Mouse (Mus musculus) A20 (cell line): ENCODE measurements at regions not wholly inside any gene's neighbourhood (a gene's known extent, or its start where the extent isn't known, plus 50 kb on each side); places are given as distances from the start of the nearest gene placed in this dataset.

Experiments used
- DNase-seq: peaks from one replicate; pipeline ENCODE4 v3.0.0-alpha.2; 2011; ENCODE audit warnings: low read depth, low spot score

GRCm38 (mm10) chr2:133362693-133363443 is 189.1 kb upstream of the Bmp2 start:
- no peak for DNase-seq

DNA sequence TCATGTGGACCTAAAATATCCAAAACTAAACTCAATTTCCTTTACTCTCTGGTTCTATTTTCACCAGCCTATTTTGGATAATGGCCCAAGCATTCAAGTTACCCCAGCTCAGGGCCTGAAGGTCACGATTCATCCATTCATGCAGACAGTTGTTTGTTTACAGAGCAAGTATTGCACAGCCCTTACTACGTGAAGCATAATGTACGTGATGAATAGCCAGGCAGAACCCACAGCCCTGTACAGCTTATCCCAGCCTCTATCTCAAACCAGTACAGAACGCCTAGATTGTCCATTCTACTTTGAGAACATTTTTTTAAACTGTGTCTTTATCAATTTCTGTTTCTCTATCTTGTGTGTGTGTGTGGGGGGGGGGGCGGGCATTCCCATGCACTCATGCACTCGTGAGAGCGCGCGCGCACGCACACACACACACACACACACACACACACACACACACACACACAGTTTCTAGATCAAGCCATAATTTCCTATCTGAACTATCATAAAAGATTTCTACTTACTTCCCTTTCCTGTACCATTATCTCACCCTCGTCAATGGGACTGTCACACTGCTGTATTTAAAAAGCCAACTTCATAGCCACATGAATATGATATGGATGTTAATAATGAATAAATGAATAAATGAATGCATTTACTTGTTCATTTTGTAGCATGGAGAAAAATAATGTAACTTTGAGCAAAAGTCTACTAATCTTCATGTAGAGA is 180.3 kb upstream of the Bmp2 start:
- no peak for DNase-seq

- DNase-seq = no peak
Observed at GRCm38 (mm10) chr2:133373543-133373942, 178.4 kb upstream of the Bmp2 start.

DNA sequence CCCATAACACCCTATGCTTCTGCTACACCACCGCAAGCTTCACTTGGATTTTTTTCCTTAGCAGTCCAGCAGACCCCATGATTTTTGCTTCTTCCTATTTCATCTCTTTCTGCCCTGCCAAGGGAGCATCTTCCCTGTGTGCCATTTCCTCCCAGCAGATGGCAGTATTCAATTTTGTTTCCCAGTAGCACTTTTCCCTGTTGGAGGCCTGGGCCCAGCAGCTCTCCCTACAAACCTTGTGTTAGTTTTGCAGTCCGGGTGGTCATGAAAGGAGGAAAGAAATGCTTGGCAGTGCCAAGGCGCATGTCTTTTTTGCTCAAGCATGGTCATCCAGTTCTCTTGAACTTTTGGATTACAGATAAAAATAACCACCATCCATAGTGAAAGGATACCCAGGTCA is 170.9 kb upstream of the Bmp2 start:
- DNase-seq = no peak

- no peak for DNase-seq
Observed at GRCm38 (mm10) chr2:133383135-133383920, 168.6 kb upstream of the Bmp2 start.

DNA sequence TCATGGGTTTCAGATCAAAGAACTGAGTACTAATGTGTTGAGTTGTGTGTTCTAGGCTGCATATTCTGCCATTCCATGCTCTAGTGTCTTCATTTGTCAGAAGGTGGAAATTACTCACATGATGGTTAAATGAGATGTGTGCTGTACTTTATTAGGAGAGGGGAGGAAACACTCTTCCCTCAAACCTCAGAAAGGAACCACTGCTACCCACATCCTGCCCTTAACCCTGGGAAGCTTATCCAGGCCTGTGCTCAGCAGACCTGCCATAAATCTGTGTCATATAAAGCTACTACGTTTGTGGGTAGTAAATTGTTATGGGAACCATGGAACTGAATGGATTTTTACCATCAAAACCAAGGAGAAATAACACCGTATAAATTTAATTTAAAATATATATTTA is 166.7 kb upstream of the Bmp2 start:
- DNase-seq = no peak

DNA sequence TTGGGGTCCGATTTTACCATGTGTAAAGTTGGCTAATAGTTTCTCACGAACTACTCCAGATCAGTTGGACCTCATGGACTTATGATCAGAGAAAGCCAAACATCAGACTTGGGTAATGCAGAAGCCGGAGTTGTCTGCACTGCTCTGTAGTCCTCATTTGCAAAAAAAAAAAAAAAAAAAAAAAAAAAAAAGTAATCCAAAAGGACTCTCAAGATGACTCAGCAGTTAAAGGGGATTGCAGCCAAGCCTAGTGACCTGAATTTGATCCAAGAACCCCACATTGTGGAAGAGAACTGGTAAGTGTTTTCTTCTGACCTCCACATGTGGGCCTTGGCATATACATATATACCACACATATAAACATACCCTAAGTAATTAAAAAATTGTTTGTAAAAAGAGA is 164.6 kb upstream of the Bmp2 start:
- no peak for DNase-seq

GRCm38 (mm10) chr2:133392298-133392697 is 159.7 kb upstream of the Bmp2 start:
- DNase-seq = no peak

- no peak for DNase-seq
Observed at GRCm38 (mm10) chr2:133397566-133397965, 154.4 kb upstream of the Bmp2 start.

- no peak for DNase-seq
Observed at GRCm38 (mm10) chr2:133399059-133399690, 152.8 kb upstream of the Bmp2 start.

- no peak for DNase-seq
Observed at GRCm38 (mm10) chr2:133400963-133401362, 151.0 kb upstream of the Bmp2 start.

DNA sequence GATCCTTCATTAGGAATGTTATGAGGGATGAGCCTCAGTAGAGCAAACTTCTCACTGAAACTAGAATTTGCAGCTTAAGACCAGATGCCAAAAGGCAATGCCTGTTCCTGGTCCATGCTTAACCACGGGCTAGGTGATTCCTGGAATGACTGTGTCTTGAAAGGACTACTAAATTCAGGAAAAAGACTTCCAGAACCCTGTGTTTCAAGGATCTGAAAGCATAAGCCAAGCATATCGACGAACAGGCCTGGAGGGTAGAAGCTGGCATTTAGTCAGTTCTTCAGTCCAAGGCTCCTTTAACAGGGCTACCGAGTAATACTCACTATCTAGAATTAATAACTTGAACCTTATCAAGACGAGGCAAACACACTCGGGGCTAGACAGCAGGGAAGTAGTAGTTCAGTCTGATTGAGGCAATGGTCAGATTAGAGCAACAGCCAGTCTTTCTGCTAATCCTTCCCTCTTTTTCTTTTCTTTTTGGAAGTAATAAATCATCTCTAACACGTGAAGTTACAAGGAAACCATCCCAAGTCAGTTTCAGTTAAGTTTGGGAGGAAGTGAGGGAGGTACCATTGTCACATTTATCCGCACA is 134.9 kb upstream of the Bmp2 start:
- DNase-seq = no peak

DNA sequence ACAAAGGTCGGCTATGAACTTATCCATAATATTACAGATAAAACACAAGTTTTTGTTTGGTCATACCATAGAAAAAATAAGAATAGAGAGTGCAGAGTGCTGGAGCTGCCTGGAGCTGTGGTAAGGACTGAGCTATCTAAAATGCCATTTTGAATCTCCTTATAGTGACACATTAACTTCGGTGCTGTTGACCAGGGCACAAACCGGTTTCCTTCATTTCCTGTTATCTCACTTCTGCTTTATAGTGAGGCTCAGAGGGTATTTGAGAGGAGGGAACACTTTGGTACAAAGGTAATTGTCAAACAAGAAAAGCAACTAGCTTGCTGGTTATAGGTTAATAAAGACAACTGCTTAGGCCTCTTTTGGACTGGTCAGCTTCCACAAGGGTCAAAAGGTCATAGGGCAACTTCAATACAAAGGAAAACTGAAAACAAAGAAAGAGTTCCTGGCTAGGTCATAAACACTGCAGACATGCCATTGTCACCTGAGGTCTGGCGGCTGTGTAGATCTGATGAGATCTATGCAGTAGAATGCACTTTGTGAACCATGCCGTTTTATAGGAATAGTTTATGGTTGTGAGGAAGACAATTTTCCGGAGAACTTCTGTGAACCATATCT is 132.2 kb upstream of the Bmp2 start:
- no peak for DNase-seq

GRCm38 (mm10) chr2:133425538-133425937 is 126.4 kb upstream of the Bmp2 start:
- no peak for DNase-seq

DNA sequence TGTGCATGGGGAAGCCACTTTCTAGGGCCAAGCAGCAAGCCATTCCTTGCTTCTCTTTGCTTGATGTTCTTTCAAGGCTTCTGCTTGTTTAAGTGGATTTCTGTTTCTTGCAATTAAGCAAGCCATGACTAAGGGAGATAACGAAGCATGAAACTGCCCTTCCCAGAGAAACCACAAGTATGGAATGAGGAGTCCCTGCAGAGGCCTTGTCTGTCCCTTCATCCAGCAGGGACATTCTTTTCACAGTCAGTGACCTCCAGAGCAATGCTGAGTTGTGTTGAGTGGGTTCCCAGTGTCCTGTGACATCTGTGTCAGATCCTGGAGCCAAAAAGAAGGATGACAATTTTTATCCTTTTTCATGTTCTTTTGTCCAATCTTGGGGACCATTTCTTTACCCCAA is 124.9 kb upstream of the Bmp2 start:
- no peak for DNase-seq

- no peak for DNase-seq
Observed at GRCm38 (mm10) chr2:133429369-133430062, 122.4 kb upstream of the Bmp2 start.

DNA sequence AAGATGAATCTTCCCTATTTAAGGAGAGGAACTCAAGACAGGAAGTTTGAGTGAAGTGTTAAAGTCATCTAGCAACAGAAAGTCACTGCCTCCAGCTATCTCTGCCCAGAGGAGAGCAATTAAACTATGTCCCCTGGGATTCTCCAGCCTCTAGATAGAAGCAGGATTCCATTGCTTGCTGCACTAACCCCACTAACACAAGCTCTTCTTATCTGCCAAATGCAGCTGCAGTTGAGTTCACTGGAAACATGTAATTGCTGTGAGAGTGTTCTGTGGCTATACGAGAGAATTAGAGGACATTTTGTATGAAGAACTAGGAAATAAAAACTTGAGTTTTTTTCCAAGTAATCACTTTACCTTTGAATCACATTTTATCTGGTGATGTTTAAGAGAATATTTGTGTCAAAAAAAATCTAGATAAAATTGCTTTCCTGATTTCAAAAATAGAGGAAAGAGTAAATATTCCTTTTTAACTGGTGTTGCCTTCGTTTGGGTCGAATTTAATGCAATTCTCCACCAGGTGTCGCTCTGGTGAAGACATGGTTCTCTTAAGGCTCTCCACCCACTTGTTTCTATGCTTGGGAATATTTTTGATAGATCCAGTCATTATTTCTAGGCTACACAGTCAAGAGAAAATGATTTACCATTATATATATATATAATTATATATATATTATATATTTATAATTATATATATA is 121.1 kb upstream of the Bmp2 start:
- DNase-seq = no peak

GRCm38 (mm10) chr2:133432141-133432813 is 119.7 kb upstream of the Bmp2 start:
- no peak for DNase-seq
